Mouse (Mus musculus): ENCODE measurements around the gene Morc3. TPM values are rescaled to one million over a fixed set of nuclear protein-coding genes. Genes with fewer than 3 reads are reported as not detected.

Gene Morc3
- polyA plus RNA-seq, 2 experiments, result 32.0 to 32.5 TPM

DNA sequence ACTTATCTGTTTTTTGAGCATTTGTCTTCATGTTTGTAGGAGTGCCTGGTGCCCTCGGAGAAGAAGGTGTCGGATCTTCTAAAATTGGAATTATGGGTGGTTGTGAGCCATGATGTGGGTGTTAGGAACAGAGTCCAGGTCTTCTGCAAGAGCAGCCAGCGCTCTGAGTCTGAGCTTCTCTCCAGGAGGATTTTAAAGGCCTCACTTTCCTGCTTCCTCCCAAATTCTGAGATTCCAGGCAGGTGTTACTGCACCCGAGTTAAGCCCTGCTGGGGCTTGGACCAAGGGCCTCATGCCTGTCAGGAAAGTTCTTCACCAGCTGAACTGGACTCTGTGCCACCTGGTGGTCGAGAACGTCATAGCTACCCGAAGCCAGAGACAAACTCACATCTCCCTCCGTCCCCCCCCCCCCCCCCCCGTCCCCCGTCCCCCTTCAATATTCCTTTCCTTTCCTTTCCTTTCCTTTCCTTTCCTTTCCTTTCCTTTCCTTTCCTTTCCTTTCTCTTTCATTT is 83.5 kb downstream of the Morc3 start:
- DNase-seq (ENCODE audit: low spot score), result no peak
- TF ChIP-seq POLR2A (IDR thresholded peaks at IDR 0.05; ENCODE audit: borderline replicate concordance, extremely low read depth, insufficient read depth, insufficient read length), result no peak
- WGBS, result 42% methylated on average over 7 of the region's 10 CpGs
- Histone ChIP-seq H3K27ac (replicated peaks; ENCODE audit: low read depth, low read length) (no peak overlapping the region), H3K9me3 (ENCODE audit: control insufficient read depth, low read length) (no peaks in the 10 kb centered on the region), H3K9ac (ENCODE audit: low read depth, low read length, severe bottlenecking) (no peak overlapping the region), H3K4me2 (replicated peaks; ENCODE audit: low read depth, low read length, severe bottlenecking) (no peak overlapping the region), H3K36me3 (ENCODE audit: control insufficient read depth, insufficient read depth, low read length) (no peaks in the 10 kb centered on the region), H3K4me3 (replicated peaks; ENCODE audit: low read length) (no peak overlapping the region), H3K4me1 (ENCODE audit: control insufficient read depth, insufficient read depth, low read length) (no peaks in the 10 kb centered on the region), H3K27me3 (ENCODE audit: control insufficient read depth, insufficient read depth, low read length) (no peaks in the 10 kb centered on the region)
- no peak for ATAC-seq (ENCODE audit: low FRiP score, low read depth)

DNA sequence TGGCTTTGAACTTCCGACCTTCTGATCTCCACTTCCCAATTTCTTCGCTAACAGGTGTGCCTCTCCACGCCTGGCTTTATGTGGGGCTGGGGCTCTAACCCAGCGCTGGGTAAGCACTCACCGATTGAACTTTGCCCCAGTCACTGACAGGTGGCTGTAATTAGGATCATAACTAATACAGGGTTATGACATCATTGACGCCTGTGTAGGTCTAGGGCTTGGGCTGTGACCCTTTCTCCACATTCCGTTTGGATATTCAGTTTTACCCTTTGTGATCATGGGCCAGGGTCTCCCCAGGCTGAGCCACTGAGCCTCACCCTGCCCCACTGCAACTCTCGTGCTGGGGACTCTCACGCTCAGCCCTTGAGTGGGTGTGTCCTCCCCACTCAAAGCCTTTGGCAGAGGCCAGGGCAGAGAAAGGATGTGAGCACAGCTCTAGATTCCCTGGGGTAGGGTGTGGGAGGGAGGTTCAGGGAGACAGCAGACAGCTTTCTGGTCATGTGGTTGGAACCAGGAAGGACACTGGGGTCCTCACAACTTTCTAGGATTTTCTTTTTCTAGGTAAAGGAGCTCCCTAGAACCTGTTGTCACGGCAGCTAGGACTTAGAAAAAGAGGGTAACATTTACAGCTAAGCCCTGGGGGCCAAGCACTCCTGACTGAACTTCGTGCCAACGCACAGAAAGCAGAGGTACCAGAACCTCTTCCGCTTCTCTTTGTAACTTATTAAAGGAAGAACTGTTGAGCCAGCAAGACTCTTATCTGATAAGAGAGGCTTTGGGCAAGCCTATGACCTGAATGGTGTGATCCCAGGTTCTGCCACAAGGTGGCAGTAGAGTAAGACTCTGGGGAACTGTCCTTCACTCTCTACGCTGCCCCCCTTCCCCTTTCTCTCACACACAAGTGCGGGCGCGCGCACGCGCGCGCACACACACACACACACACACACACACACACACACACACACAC is 86.1 kb downstream of the Morc3 start:
- ATAC-seq (ENCODE audit: low FRiP score, low read depth), result peak; percentile 69
- H3K9ac ChIP-seq (ENCODE audit: low read depth, low read length, severe bottlenecking), result no peak overlapping the region

GRCm38 (mm10) chr16:93918679-93919060 is 86.7 kb downstream of the Morc3 start:
- no peak overlapping the region for H3K4me3 ChIP-seq (replicated peaks; ENCODE audit: low read length)
- H3K27me3 ChIP-seq (ENCODE audit: control insufficient read depth, insufficient read depth, low read length), result no peaks in the 10 kb centered on the region
- H3K9me3 ChIP-seq (ENCODE audit: control insufficient read depth, low read length), result no peaks in the 10 kb centered on the region
- DNase-seq (ENCODE audit: low spot score) (no peak), ATAC-seq (ENCODE audit: low FRiP score, low read depth) (no peak)
- H3K27ac ChIP-seq (replicated peaks; ENCODE audit: low read depth, low read length), result no peak overlapping the region
- H3K36me3 ChIP-seq (ENCODE audit: control insufficient read depth, insufficient read depth, low read length), result no peaks in the 10 kb centered on the region
- WGBS, result 65% methylated on average over 8 of the region's 8 CpGs
- no peaks in the 10 kb centered on the region for H3K4me1 ChIP-seq (ENCODE audit: control insufficient read depth, insufficient read depth, low read length)
- TF ChIP-seq POLR2A (IDR thresholded peaks at IDR 0.05; ENCODE audit: borderline replicate concordance, extremely low read depth, insufficient read depth, insufficient read length), result no peak
- H3K4me2 ChIP-seq (replicated peaks; ENCODE audit: low read depth, low read length, severe bottlenecking), result 0 out of 2 replicates have a peak overlapping the region, but pooled peaks have one; percentile 16
- H3K9ac ChIP-seq (ENCODE audit: low read depth, low read length, severe bottlenecking), result no peak overlapping the region

More for the DNA sequence above, 86.1 kb downstream of the Morc3 start:
- 45% methylated on average over 14 of the region's 22 CpGs for WGBS
- no peaks in the 10 kb centered on the region for H3K9me3 ChIP-seq (ENCODE audit: control insufficient read depth, low read length)
- no peaks in the 10 kb centered on the region for H3K36me3 ChIP-seq (ENCODE audit: control insufficient read depth, insufficient read depth, low read length)
- no peaks in the 10 kb centered on the region for H3K4me1 ChIP-seq (ENCODE audit: control insufficient read depth, insufficient read depth, low read length)
- no peak overlapping the region for H3K27ac ChIP-seq (replicated peaks; ENCODE audit: low read depth, low read length)
- no peaks in the 10 kb centered on the region for H3K27me3 ChIP-seq (ENCODE audit: control insufficient read depth, insufficient read depth, low read length)
- no peak overlapping the region for H3K4me3 ChIP-seq (replicated peaks; ENCODE audit: low read length)
- H3K4me2 ChIP-seq (replicated peaks; ENCODE audit: low read depth, low read length, severe bottlenecking), result 0 out of 2 replicates have a peak overlapping the region, but pooled peaks have one; percentile 16
- no peak for TF ChIP-seq POLR2A (IDR thresholded peaks at IDR 0.05; ENCODE audit: borderline replicate concordance, extremely low read depth, insufficient read depth, insufficient read length)
- DNase-seq (ENCODE audit: low spot score), result peak; percentile 89

GRCm38 (mm10) chr16:93919189-93919588 is 87.3 kb downstream of the Morc3 start:
- Histone ChIP-seq H3K4me2 (replicated peaks; ENCODE audit: low read depth, low read length, severe bottlenecking) (no peak overlapping the region), H3K9me3 (ENCODE audit: control insufficient read depth, low read length) (no peaks in the 10 kb centered on the region), H3K36me3 (ENCODE audit: control insufficient read depth, insufficient read depth, low read length) (no peaks in the 10 kb centered on the region), H3K27ac (replicated peaks; ENCODE audit: low read depth, low read length) (no peak overlapping the region), H3K4me3 (replicated peaks; ENCODE audit: low read length) (no peak overlapping the region), H3K27me3 (ENCODE audit: control insufficient read depth, insufficient read depth, low read length) (no peaks in the 10 kb centered on the region), H3K9ac (ENCODE audit: low read depth, low read length, severe bottlenecking) (no peak overlapping the region), H3K4me1 (ENCODE audit: control insufficient read depth, insufficient read depth, low read length) (no peaks in the 10 kb centered on the region)
- 81% methylated on average over 19 of the region's 20 CpGs for WGBS
- no peak for DNase-seq (ENCODE audit: low spot score)
- no peak for TF ChIP-seq POLR2A (IDR thresholded peaks at IDR 0.05; ENCODE audit: borderline replicate concordance, extremely low read depth, insufficient read depth, insufficient read length)
- ATAC-seq (ENCODE audit: low FRiP score, low read depth), result no peak

DNA sequence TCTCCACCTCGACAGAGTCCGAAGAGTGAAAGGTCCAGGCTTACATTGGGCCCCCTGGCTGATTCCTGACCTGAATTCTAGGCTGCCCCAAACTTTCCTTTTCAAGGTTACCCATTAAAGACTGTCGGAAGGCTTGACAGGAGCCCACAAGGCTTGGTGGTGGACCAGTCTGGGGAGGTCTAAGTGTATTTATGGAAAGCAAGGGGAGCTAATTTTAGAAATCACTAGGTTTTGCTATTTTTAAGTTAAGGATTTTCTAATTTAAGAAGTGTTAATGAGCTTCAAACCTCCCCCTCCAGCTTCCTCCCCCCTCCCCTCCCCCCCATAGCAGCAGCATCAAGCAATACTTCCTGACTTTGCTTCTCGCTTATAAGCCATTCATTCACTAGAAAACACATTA is 88.8 kb downstream of the Morc3 start:
- DNase-seq (ENCODE audit: low spot score) (no peak), ATAC-seq (ENCODE audit: low FRiP score, low read depth) (no peak)
- no peaks in the 10 kb centered on the region for H3K9me3 ChIP-seq (ENCODE audit: control insufficient read depth, low read length)
- H3K4me3 ChIP-seq (replicated peaks; ENCODE audit: low read length), result no peak overlapping the region
- 57% methylated on average over 4 of the region's 4 CpGs for WGBS
- no peak overlapping the region for H3K4me2 ChIP-seq (replicated peaks; ENCODE audit: low read depth, low read length, severe bottlenecking)
- H3K9ac ChIP-seq (ENCODE audit: low read depth, low read length, severe bottlenecking), result no peak overlapping the region
- no peak overlapping the region for H3K27ac ChIP-seq (replicated peaks; ENCODE audit: low read depth, low read length)
- no peaks in the 10 kb centered on the region for H3K36me3 ChIP-seq (ENCODE audit: control insufficient read depth, insufficient read depth, low read length)
- no peak for TF ChIP-seq POLR2A (IDR thresholded peaks at IDR 0.05; ENCODE audit: borderline replicate concordance, extremely low read depth, insufficient read depth, insufficient read length)
- H3K4me1 ChIP-seq (ENCODE audit: control insufficient read depth, insufficient read depth, low read length), result no peaks in the 10 kb centered on the region
- H3K27me3 ChIP-seq (ENCODE audit: control insufficient read depth, insufficient read depth, low read length), result no peaks in the 10 kb centered on the region

Measured in limb, embryonic 14.5 days (tissue).